Mouse (Mus musculus) neutrophil, adult 5-6 weeks (primary cell): ENCODE measurements around the gene Plin1. TPM values are rescaled to one million over a fixed set of nuclear protein-coding genes. Genes with fewer than 3 reads are reported as not detected.

Experiments used
- ATAC-seq: fragments of 151-379, 151-347 bp; 2 replicates; pipeline ENCODE4 v1.8.0; 2017; ENCODE audit warnings: mild to moderate bottlenecking, moderate TSS enrichment; ENCODE audit not compliant: insufficient number of reproducible peaks, poor library complexity, low FRiP score, severe bottlenecking; ENCODE audit errors: extremely low read depth
- total RNA-seq: library from RNA; stranded (forward); fragments of 200-1000 nt; gene quantifications from 2 replicates; pipeline ENCODE4 v1.2.3, GENCODE M21; 2017

The Plin1 gene
- not detected in 2 replicates for total RNA-seq

DNA sequence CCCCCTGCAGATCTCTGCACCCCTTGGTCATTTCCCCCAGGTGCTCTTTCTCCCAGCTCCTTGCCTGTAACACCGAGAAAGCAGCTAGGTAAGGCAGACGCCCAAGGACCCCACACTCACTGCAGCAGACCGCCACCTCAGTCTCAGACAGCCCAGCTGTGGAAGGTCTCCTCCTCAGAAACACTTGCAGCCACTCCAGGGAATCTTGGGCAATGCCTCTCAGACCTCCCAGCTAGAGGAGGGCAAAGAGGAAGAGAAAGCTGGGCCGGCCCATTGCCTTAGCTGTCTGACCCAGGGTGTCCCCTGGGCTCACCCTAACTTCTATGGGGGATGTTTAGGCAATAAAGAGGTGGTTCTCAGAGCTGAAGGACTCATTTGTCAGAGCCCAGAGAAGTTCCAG lies at the start of gene Plin1:
Plin1 (minus strand) TSS at position 282 of the 400 bp plus-strand sequence.
- no peak for ATAC-seq

DNA sequence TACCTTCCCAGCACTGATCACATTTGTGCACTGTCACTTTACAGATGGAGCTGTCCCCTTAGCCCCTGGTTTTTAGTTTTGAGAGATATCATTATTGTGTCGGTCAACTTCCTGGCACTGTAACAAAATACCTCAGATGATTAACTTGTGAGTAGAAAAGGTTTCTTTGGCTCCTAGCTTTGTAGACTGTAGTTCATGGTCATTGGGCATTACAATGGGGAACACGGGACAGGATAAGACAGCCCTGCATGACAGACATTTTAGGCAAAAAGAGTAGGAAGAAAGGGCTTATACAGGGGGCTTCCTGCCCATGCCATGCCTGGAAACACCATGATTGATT lies 49.8 kb upstream of the Plin1 start:
- ATAC-seq, result no peak

DNA sequence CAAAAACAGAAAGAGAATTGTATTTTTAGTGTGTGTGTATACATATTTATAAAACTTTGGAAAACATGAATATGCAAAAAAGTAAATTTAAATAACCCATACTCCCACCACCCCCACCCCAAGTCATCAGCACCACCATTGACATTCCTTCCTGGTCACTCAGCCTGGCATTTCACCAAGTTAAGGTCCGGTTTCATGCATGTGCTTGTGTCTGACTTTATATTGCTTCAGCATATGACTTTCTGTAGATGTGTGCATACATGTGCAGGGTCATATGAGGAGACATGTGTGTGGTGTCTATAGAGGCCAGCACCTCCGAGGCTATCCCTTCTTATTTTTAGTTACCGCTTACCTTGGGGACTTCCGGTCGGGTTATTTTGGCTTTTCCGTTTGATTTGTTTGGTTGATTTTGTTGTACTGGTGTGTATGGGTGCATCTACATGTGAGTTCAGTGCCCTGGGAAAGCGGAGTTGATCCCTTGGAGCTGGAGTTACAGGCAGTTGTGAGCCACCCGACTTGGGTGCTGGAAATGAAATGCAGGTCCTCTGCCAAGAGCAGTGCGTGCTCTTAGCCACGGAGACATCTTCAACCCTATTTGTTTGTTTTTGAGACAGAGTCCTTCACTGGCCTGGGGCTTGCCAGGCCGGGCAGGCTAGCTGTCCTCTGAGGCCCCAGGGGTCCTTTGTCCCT lies 49.3 kb upstream of the Plin1 start:
- ATAC-seq, result no peak

DNA sequence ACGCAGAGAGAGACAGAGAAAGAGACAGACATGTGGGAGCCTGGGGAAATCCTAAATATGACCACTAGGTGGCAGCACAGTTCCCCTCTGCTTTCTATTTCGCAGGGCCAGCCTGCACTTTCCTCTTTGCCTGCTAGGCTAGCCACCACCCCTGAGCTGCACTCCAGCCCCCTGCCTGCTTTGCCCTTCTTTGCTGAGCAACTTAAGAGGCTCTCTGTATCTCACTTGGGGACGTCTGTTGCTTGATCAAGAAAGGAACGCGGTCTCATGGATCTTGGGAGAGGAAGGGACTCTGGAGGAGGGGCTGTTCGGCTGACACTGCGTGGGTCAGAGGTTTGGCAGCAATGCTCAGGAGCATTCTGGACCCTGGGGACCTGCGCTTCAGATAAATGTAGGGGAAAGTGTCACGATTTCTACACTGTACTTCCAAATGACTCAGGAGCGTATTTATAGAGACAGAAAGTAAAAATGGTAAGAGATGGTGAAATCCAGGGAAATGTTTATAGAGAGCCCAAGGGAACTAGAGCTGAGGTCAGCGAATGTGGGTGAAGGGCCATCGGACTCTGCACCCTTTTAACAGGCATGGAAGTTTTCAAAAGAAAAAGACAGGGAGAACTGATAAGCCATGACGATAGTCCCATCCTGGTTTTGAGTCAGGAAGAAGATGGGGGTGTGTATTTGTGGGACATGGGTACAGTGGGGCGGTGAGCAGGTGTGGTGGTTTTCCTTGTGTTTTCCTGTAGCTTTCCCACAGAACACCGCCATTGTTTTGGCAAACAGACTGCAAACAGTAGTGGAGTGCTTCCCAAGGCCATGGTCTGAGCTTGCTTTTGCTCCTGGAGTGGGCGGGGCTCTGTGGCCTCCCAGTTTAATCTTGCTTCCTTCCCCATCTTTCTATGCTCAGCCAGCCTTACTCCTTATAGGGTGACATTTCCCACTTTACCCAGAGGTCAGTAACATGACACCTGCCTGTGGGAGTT lies 48.2 kb upstream of the Plin1 start:
- peak; percentile 66 for ATAC-seq

DNA sequence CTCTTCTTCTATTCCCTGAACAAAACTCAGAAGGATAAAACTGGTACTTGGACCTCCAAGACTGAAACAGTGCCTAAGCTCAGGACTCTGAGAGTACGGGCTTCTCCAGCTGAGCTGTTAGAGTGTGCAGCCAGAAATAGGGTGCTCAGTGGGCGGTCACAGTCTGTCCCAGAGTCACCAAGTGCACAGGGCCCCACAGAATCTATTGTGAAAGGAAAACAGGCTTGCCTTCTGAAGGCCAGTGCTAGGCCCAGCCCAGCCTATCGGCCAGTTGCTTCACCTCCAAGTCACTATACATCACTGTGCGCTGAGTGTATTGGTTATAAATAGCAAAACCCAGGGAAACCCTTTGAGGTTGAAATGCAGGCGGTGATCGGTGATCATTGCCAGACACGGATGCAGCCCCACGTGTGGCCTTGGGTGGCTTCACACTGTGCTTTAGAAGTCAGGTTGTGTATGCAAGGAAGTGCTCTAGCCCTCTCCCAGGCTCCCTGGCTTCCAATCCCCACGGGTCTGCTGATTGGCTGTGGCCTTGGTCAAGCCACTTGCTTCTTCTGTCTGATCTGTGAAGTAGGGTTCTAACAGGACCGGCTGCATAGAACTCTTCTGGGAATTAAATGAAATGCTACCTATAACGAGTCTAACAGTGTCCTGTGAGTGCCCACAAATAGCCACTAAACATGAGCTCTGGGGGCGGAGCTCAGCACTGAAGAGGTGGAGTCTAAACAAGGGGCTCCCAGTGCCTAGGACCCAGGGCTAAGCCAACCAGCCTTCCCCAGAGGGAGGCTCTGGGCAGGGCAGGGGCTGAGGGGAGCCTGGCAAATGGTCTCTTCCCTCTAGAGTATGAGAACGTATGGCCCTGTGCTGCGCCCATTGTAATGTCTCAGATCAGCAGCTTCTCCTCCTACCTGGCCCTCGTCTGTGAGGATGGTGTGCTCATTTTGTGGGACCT lies 39.1 kb upstream of the Plin1 start:
- ATAC-seq, result no peak

DNA sequence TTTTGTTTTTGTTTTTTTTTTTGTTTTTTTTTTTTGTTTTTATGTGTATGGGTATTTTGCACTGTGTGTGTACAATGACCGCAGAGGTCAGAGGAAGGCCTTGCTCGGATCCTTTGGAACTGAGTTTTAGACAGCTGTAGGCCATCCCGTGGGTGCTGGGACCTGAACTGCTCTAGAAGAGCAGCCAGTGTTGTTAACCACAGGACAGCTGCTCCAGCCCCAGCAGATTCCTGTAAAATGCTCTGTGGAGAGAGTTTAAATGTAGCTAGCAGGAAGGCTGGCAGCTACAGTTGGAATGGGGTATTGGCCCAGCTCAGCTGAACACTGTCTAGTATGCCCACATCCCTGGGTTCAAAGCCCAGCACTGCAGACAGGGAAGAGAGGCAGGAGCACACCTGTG lies 37.0 kb upstream of the Plin1 start:
- ATAC-seq, result no peak

DNA sequence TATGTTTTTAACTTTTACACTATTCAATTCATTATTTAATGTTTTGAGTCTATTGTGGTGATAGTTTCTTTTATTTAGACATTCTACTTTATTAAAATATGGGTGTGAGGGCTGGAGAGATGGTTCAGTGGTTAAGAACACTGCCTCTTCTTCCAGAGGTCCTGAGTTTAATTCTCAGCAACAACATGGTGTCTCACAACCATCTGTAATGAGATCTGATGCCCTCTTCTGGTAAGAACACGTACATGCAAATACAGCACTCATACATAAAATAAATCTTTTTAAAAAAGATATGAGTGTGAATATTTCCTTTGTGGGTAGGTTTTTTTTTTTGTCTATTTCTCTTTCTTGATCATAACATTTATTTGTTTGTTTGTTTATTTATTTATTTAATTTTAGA lies 33.3 kb upstream of the Plin1 start:
- ATAC-seq, result no peak

DNA sequence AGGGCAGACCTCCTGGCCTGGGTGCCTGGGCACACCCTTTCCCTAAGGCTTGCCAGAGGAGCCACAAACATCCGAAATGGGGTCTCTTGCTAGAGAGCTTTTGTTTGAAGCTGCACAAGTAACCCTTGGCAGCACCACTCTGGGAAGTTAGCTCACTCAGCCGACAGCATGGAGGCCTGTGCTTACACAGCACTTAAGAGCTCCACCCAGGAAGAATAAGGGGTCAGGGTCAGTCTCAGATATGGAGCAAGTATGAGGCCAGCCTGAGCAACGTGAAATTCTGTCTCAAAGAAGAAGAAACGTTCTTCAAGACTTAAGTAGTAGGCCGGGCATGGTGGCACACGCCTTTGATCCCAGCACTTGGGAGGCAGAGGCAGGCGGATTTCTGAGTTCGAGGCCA lies 29.4 kb upstream of the Plin1 start:
- no peak for ATAC-seq

DNA sequence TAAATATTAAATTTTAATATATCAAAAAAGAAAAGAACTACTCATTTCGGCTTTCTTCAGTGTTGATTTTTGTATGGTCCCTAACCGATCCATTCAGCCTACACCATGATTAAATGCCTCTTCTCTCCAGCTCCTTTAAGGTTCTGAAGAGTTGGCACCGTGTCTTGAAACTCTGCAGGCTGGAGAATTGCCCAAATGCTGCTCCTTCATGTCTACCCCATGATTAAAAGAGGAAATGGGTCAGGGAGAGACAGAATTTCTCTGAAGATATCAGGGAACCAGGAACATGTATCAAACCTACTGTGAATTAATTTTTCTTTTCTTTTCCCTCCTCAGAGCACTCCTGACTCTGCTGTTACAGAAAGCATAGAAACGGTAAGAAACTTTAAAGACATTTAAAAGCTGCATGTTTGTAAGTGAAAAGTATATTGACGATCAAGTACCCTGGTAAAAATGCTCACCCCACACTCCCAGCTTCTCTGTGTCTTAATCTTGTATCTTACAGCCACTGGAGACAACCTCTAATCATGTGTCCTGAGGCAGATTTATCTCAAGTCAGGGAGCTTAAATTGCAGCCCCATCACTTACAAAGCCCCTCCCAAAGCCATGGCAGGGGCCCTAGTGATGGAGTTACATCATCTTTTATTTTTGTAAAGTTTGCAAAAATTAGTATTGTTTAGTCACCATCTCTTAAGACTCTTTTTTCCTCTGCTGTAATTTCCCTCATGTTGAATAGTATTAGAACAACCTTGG lies 28.6 kb upstream of the Plin1 start:
- no peak for ATAC-seq

DNA sequence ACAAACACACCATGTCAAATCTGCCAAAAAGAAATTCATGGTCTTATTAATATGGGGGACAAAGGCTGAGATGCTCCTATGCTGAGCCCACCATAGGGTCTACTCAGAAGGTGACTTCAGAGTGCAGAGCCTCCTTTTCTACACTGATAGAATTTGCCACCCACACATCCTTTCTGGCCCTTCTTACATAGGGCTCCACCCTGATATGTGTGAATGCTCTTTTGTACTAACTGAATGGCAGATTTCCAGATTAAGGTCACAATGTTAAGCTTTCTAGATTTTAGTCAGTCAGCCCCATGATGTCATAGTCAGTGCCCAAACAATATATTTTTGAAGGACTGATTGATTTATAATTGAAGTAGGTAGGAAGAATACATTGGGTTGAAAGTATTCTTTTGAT lies 27.1 kb upstream of the Plin1 start:
- ATAC-seq, result no peak

DNA sequence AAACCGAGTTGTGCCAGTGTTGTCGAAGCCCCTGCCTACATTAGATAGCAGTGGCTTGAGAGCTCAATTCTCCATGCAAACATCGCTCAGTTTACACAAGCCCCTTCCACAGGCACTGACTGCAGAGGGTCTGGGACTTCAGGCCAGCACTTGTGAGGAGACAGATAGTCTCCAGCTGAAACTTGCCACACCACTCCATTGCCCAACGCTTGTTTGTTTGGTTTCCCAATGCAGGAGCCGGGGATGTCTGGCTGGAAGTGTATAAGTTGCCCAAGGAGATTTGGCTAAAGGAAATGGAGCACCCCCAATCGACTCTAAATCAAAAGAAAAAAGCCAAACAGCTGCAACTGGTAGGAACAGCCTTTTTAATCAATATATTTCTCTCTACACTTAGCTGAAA lies 25.5 kb upstream of the Plin1 start:
- no peak for ATAC-seq

DNA sequence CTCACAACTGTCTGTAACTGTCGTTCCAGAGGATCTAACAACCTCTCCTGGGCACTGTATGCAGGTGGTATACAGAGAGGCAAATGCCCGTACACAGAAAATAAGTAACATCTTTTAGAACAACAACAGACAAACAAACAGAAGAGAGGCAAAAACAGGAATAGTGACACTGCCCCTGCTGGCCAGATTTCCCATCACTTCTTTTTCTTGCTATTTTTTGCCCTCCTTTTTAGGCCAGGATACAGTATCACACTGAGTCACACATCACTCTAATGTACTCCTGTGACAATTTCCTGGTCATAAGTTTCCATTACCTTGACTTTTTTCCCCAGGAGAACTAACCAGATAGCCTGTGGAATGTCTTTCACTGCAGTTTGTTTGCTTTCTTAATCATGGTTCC lies 23.6 kb upstream of the Plin1 start:
- no peak for ATAC-seq

DNA sequence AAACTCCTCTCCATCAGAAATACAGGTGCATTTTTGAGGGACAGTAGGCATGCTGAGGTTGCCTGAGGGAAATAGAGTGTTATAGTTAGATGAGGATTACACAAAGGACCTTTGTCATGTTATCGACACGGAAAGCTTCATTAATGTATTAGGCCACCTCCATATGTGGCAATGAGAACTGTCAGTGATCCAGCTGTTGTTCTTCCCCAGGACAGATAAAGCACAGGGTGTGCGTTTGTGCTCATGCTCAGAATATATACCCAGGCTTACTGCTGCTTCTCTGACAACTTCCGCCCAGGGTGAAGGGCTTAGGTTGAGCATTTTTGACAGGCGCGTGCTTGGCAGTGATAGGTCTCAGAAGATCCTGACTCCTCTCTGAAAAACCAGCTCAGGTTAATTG lies 16.8 kb upstream of the Plin1 start:
- ATAC-seq, result no peak

DNA sequence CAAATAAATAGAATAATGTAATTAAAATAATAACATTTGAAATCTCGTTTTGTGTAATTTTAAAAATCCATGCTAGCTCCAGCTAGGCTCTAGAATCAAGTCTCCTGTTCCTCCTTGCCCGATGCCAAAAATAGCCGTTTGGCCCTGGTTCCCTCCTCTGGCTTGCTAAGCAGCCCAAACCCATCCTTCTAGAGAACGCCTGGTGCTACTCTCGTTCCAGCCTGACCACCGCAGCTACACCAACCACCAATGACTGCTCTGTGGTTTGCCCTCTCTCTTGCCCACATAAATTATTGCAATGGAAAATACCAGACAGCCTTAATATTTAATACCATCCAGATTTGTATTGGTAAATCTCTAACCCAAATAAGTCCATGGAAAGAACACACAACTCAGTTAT lies 15.0 kb upstream of the Plin1 start:
- no peak for ATAC-seq

DNA sequence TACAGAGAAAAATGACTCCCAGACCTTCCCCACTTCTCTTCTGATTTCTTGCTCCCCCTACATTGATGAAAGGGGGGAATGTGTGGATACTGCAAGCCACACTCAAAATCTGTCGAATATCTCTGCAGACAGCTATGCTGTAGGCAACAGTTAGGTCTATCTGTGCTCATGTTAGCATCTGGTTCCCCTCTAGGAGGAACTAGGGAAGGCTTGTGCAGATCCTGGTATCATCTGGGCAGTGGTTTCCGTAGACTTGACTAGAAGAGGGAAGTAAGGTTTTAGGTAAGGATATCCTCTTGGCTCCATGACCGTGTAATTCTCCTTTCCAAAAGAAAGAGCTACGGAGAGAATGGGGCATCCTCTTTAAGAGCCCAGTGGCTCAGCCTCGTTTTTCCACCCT lies 11.9 kb upstream of the Plin1 start:
- ATAC-seq, result no peak

DNA sequence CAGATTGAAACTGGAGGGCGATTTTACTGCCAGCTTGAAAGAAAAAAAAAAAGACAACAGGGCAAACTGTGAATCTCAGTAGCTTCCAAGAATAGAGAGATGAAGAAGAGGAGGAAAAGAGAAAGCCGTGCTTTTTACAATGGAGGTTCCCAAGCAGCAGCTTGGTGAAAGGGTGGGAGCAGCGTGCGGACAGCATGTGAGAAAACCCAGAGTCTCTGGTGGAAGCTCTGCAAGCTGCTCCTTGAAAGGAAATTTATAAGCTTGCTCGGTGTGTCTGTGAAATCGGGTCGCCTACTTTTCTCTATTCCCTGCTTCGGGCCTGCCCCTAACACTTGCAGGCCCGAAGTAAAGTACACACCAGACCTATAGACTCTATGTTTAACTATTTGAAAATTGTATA lies 11.3 kb upstream of the Plin1 start:
- no peak for ATAC-seq

DNA sequence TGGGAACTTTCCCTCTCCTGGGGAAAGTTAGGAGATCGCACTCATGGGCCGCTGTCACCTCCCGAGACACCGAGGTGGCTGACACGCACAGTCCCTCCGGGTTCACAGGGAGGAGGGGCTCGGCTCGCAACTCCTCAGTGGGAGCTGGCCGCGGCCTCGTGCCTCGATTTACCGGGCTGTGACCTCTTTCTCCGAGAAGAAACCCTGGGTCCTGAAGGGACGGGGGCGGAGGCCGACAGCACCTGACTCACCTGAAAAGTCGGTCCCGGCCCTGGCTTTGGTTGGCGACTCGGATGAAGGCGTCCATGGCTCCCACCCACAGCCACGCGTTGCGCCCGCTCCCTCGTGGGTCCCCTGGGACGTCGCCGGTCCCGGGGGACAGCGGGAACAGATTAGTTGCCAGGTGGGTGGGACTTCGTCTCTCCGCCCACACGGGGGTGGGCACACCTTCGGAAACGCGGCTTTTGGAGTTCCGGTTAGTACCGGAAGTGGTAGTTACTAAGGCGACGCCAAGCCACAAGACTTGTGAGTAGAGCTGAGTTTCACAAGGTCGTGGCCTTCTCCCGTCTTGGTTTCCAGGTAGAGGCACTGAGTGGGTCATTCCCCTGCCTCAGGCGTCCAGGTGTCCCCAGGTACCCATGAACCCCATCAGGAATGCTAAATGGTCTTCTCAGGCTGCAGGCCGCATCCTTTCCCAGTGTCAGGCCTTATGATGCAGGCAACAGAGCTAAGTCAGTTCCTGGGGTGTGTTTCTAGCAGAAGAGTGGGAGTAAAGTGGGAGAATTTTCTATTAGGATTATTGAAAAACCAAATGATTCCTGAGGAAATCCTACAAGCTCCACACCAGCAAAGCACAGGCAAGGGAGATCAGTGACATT lies 10.2 kb upstream of the Plin1 start, which contains the start of the genes Pex11a and Wdr93:
Pex11a (minus strand) TSS at position 473 of the 878 bp plus-strand sequence.
Wdr93 (plus strand) TSS at position 505 of the 878 bp plus-strand sequence.
- peak; percentile 75 for ATAC-seq

DNA sequence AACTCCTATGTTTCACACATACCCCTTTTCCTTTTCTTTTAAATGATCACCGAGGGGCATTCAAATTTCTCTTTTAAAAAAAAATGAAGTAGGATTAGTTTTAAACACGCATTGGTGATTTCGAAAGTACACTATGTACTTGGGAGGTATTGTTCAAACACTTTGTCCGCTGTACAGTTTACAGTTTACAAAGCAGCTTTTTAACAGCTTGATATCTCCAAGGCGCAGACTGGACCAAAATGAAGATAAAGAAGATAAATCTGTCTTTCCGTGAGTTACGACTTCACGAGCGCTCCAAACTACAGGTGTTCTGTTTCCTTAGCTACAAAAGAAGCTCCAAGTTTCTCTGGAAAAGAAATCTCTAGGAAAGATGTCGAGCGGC lies 9.6 kb upstream of the Plin1 start:
- ATAC-seq, result no peak
